8 mouse cellular contexts compared by ENCODE assay signal in the genomic region with DNA sequence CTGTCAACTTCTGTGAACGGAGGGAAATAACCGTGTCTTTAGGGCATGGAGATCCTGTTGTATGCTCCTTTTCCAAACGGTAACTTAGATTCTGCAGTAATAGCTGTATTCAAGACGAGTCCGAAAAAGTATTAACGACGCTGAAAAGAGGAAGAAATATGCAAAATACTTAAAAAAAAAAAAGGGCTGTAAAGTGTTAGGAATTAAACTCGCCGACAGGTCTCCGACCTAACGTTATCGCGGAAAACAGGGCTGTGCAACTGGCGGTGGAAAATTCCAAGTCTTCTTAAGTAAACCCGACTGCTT. TPM values are rescaled to one million over a fixed set of nuclear protein-coding genes. Genes with fewer than 3 reads are reported as not detected.
DNase-seq lines count a peak whose midpoint lies in the region; ATAC-seq and TF ChIP-seq lines count a peak whose summit lies in the region.

No protein-coding gene starts in this region.

- TF ChIP-seq CTCF in CH12.LX (conservative IDR thresholded peaks at IDR 0.05 in 1 of 2, IDR thresholded peaks at IDR 0.05 in 1 of 2; ENCODE audit: low read depth in 2 of 2, low read length in 2 of 2), result no peak
- no peak for TF ChIP-seq CTCF in liver, embryonic 14.5 days (IDR thresholded peaks at IDR 0.05; ENCODE audit: low read depth)

- peaks cover 32% of the 10 kb centered on the region for H3K79me2 ChIP-seq in CH12.LX (replicated peaks; ENCODE audit: control insufficient read depth, extremely low read depth, insufficient read depth, poor library complexity, severe bottlenecking)

- in situ Hi-C loops in CH12.LX (cut with MboI; ENCODE audit: low pct_ligation_motif_present, low pct_unique_long_range_greater_than_20kb, low sequenced_read_pairs), result no loop called here

- no peaks in the 10 kb centered on the region for H3K27me3 ChIP-seq in heart, embryonic 10.5 days (ENCODE audit: insufficient read depth, poor library complexity, severe bottlenecking)
- H3K27me3 ChIP-seq in CH12.LX (replicated peaks), result no peaks in the 10 kb centered on the region
- no peaks in the 10 kb centered on the region for H3K27me3 ChIP-seq in forebrain, embryonic 12.5 days
- no peaks in the 10 kb centered on the region for H3K27me3 ChIP-seq in liver, embryonic 14.5 days (ENCODE audit: control insufficient read depth, insufficient read depth, low read length)

- no peak for TF ChIP-seq EP300 in CH12.LX (IDR thresholded peaks at IDR 0.05; ENCODE audit: low read length)
- no peak for TF ChIP-seq EP300 in liver, embryonic 14.5 days (IDR thresholded peaks at IDR 0.05; ENCODE audit: low read depth)

- peaks cover 18% of the 10 kb centered on the region; the same call in 1 of the 2 replicates for H3K4me1 ChIP-seq in heart, embryonic 10.5 days
- peaks cover 4 to 38% of the 10 kb centered on the region in 2 experiments; a peak in 2 of 4 replicates for H3K4me1 ChIP-seq in CH12.LX (ENCODE audit: control insufficient read depth in 1 of 2, insufficient read depth in 2 of 2)
- H3K4me1 ChIP-seq in forebrain, embryonic 12.5 days, result peaks cover 21% of the 10 kb centered on the region
- H3K4me1 ChIP-seq in liver, embryonic 14.5 days (replicated peaks; ENCODE audit: control insufficient read depth in 2 of 2, insufficient read depth in 2 of 2, low read length in 1 of 2), result peaks cover 12 to 17% of the 10 kb centered on the region in 2 experiments

- H3K36me3 ChIP-seq in heart, embryonic 10.5 days, result peaks cover 12% of the 10 kb centered on the region
- peaks cover 4 to 10% of the 10 kb centered on the region in 2 experiments for H3K36me3 ChIP-seq in CH12.LX (replicated peaks in 1 of 2; ENCODE audit: control insufficient read depth in 1 of 2, insufficient read depth in 1 of 2, low read length in 1 of 2)
- H3K36me3 ChIP-seq in forebrain, embryonic 12.5 days (replicated peaks), result peaks cover 10% of the 10 kb centered on the region
- H3K36me3 ChIP-seq in liver, embryonic 14.5 days (replicated peaks; ENCODE audit: control insufficient read depth, insufficient read depth, low read depth), result peaks cover 8% of the 10 kb centered on the region

- ATAC-seq in forebrain, embryonic 12.5 days (ENCODE audit: low FRiP score), result no peak
- no peak for ATAC-seq in liver, embryonic 14.5 days (ENCODE audit: insufficient read depth)

- no peak for TF ChIP-seq RAD21 in CH12.LX (IDR thresholded peaks at IDR 0.05; ENCODE audit: low read depth, low read length)

- 1% methylated on average over 15 of the region's 15 CpGs for WGBS in heart, embryonic 10.5 days
- WGBS in forebrain, embryonic 12.5 days, result 3% methylated on average over 15 of the region's 15 CpGs
- WGBS in liver, embryonic 14.5 days (ENCODE audit: insufficient replicate concordance), result under 1% methylated on average over 15 of the region's 15 CpGs

- H3K4me2 ChIP-seq in CH12.LX (ENCODE audit: insufficient read depth, low read depth, poor library complexity, severe bottlenecking), result peak overlapping the region; percentile 77
- H3K4me2 ChIP-seq in forebrain, embryonic 12.5 days, result peak overlapping the region; percentile 92
- H3K4me2 ChIP-seq in liver, embryonic 14.5 days (ENCODE audit: low read depth), result peak overlapping the region; percentile 98

- peak overlapping the region; percentile 73 for H3K4me3 ChIP-seq in heart, embryonic 10.5 days
- H3K4me3 ChIP-seq in CH12.LX (replicated peaks in 1 of 3; ENCODE audit: low read depth in 2 of 3, low read length in 2 of 3, poor library complexity in 1 of 3), result peak overlapping the region; percentile 61 to 94 (median 65)
- peak overlapping the region; percentile 95 for H3K4me3 ChIP-seq in forebrain, embryonic 12.5 days (replicated peaks)
- H3K4me3 ChIP-seq in liver, embryonic 14.5 days (ENCODE audit: insufficient read depth in 1 of 2, low read depth in 2 of 2, low read length in 2 of 2), result peak overlapping the region; percentile 60 to 100

- TF ChIP-seq POLR2A in CH12.LX (IDR thresholded peaks at IDR 0.05; ENCODE audit: low read depth, low read length), result no peak

- dilution Hi-C loops in CH12.LX (cut with MboI; ENCODE audit: extremely low pct_ligation_motif_present, extremely low pct_unique_long_range_greater_than_20kb, low sequenced_read_pairs), result no loop called here

- H3K27ac ChIP-seq in heart, embryonic 10.5 days, result peak overlapping the region; percentile 94
- H3K27ac ChIP-seq in CH12.LX (ENCODE audit: insufficient read depth, low read depth), result peak overlapping the region; percentile 69
- peak overlapping the region; percentile 75 for H3K27ac ChIP-seq in forebrain, embryonic 12.5 days
- H3K27ac ChIP-seq in liver, embryonic 14.5 days, result peak overlapping the region; percentile 96

- peak overlapping the region; percentile 76 for H3K9ac ChIP-seq in CH12.LX (ENCODE audit: insufficient read depth, low read depth)
- H3K9ac ChIP-seq in forebrain, embryonic 12.5 days, result peak overlapping the region; percentile 68
- peak overlapping the region; percentile 95 for H3K9ac ChIP-seq in liver, embryonic 14.5 days (replicated peaks)

- no peaks in the 10 kb centered on the region for H3K9me3 ChIP-seq in heart, embryonic 10.5 days
- H3K9me3 ChIP-seq in CH12.LX (replicated peaks; ENCODE audit: low read length), result peaks cover 3% of the 10 kb centered on the region
- no peaks in the 10 kb centered on the region for H3K9me3 ChIP-seq in forebrain, embryonic 12.5 days
- no peaks in the 10 kb centered on the region for H3K9me3 ChIP-seq in liver, embryonic 14.5 days (ENCODE audit: control insufficient read depth, low read length)

- no peak for DNase-seq in heart, embryonic 10.5 days (ENCODE audit: low spot score)
- DNase-seq in heart, adult 9 months (ENCODE audit: low spot score in 2 of 2), result no peak
- DNase-seq in CH12.LX (ENCODE audit: extremely low read depth), result no peak
- DNase-seq in liver, embryonic 14.5 days (ENCODE audit: low read depth in 3 of 3, low spot score in 3 of 3), result no peak
- no peak for DNase-seq in thymus, postnatal 4 days
- no peak for DNase-seq in spleen, adult 12 weeks (ENCODE audit: low spot score)
- DNase-seq in ovary, postnatal 10 days (ENCODE audit: low spot score), result no peak

TF ChIP-seq in CH12.LX, 34 proteins besides CTCF, POLR2A, EP300 and RAD21:
- TF ChIP-seq TBP (conservative IDR thresholded peaks at IDR 0.05; ENCODE audit: low read depth, low read length) (0 out of 2 replicates have a peak, but pooled peaks have one; percentile 10), ZNF384 (IDR thresholded peaks at IDR 0.05; ENCODE audit: low read depth, low read length) (peak; percentile 86), POLR2AphosphoS2 (IDR thresholded peaks at IDR 0.05; ENCODE audit: low read depth, low read length) (no peak), NELFE (IDR thresholded peaks at IDR 0.05; ENCODE audit: low read depth, low read length) (no peak)

RNA-seq across cellular contexts. Expression of a gene that starts 0.7 kb away (rescaled TPM):
- 15.0 and 17.7 TPM in 2 replicates for polyA plus RNA-seq in heart, embryonic 10.5 days (2016; fragmentation: Nextera tagmentation; extraction: Ambion mirVana)
- 19.0 and 20.9 TPM in 2 replicates for total RNA-seq in CH12.LX (2012; rRNA removed)
- 25.1 and 26.1 TPM in 2 replicates for total RNA-seq in CH12.LX (2014; rRNA removed)
- 24.8 and 26.4 TPM in 2 replicates for polyA plus RNA-seq in CH12.LX (2012; ENCODE audit: insufficient read length, low read depth)
- polyA plus RNA-seq in forebrain, embryonic 12.5 days (2016; fragmentation: Nextera tagmentation; extraction: Ambion mirVana), result 27.2 and 27.9 TPM in 2 replicates
- polyA plus RNA-seq in liver, embryonic 14.5 days (2012; rRNA removed), result 8.1 and 12.5 TPM in 2 replicates
- polyA plus RNA-seq in liver, embryonic 14.5 days (2014; fragmentation: Nextera tagmentation; extraction: Ambion mirVana), result 21.9 and 23.5 TPM in 2 replicates

RNA-seq across cellular contexts. Expression of a gene that starts 42.6 kb away (rescaled TPM):
- 20.1 and 22.4 TPM in 2 replicates for polyA plus RNA-seq in heart, embryonic 10.5 days (2016; fragmentation: Nextera tagmentation; extraction: Ambion mirVana)
- 9.7 and 10.4 TPM in 2 replicates for total RNA-seq in CH12.LX (2012; rRNA removed)
- total RNA-seq in CH12.LX (2014; rRNA removed), result 7.7 and 8.2 TPM in 2 replicates
- polyA plus RNA-seq in CH12.LX (2012; ENCODE audit: insufficient read length, low read depth), result 16.9 and 21.3 TPM in 2 replicates
- polyA plus RNA-seq in forebrain, embryonic 12.5 days (2016; fragmentation: Nextera tagmentation; extraction: Ambion mirVana), result 19.1 and 20.4 TPM in 2 replicates
- polyA plus RNA-seq in liver, embryonic 14.5 days (2012; rRNA removed), result 6.9 and 7.2 TPM in 2 replicates
- 16.9 and 17.5 TPM in 2 replicates for polyA plus RNA-seq in liver, embryonic 14.5 days (2014; fragmentation: Nextera tagmentation; extraction: Ambion mirVana)
